Comparison of ENCODE assay signal across 29 mouse cellular contexts in the genomic region with DNA sequence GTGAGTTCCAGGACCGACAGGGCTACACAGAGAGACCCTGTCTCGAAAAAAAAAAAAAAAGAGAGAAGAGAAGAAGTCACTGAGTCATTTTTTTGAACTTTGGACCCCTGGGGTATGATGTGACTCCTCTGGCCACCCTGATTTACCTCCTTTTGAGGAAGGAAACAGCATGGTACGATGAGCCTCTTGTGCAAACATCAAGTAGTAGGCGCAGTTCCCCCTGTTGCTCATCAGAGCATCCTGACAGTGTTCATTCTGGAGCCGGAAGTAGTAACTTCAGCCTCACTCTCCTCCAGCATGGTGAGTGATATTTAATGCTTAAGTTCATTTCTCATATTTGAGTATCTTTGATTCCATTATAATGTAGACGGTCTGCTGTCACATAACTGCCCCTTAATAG.
DNase-seq lines count a peak whose midpoint lies in the region; ATAC-seq and TF ChIP-seq lines count a peak whose summit lies in the region.
"Had no signal": no experiment of that assay in that cellular context is flagged by ENCODE, and none has a peak within 500 bp of the region (broad histone marks: within the 10 kb centered on the region; RNA-seq: fewer than 3 reads in every experiment).

No protein-coding gene starts in this region.

- peaks cover 13% of the 10 kb centered on the region for H3K4me1 ChIP-seq in hindbrain, postnatal 0 days (ENCODE audit: insufficient read depth, low read length)
- peaks cover 26% of the 10 kb centered on the region for H3K4me1 ChIP-seq in hindbrain, embryonic 10.5 days (replicated peaks)

- 90% methylated on average over 6 of the region's 6 CpGs for WGBS in hindbrain, postnatal 0 days
- WGBS in hindbrain, embryonic 10.5 days: 86% methylated on average over 6 of the region's 6 CpGs

- H3K4me3 ChIP-seq in hindbrain, postnatal 0 days (ENCODE audit: low read length): no peak overlapping the region
- H3K4me3 ChIP-seq in hindbrain, embryonic 10.5 days: no peak overlapping the region
- H3K4me3 ChIP-seq: liver, embryonic 12.5 days; midbrain, embryonic 12.5 days; neural tube, embryonic 15.5 days had no signal

- 0 out of 2 replicates have a peak, but pooled peaks have one; percentile 2 for TF ChIP-seq CTCF in hindbrain, postnatal 0 days (IDR thresholded peaks at IDR 0.05; ENCODE audit: low read depth)

- no peak overlapping the region for H3K4me2 ChIP-seq in hindbrain, postnatal 0 days (ENCODE audit: low read depth, low read length)
- H3K4me2 ChIP-seq: heart, embryonic 11.5 days; hindbrain, embryonic 14.5 days; liver, embryonic 12.5 days; lung, embryonic 14.5 days; midbrain, embryonic 12.5 days; neural tube, embryonic 15.5 days had no signal

- no peaks in the 10 kb centered on the region for H3K27me3 ChIP-seq in hindbrain, postnatal 0 days (ENCODE audit: insufficient read depth, low read length)
- H3K27me3 ChIP-seq in hindbrain, embryonic 10.5 days (ENCODE audit: insufficient read depth, poor library complexity, severe bottlenecking): no peaks in the 10 kb centered on the region
- H3K27me3 ChIP-seq: liver, embryonic 12.5 days; midbrain, embryonic 12.5 days; neural tube, embryonic 15.5 days had no signal

- no peak overlapping the region for H3K27ac ChIP-seq in hindbrain, postnatal 0 days
- no peak overlapping the region for H3K27ac ChIP-seq in hindbrain, embryonic 10.5 days
- H3K27ac ChIP-seq: hindbrain, embryonic 14.5 days; kidney, postnatal 0 days; liver, embryonic 12.5 days; midbrain, embryonic 12.5 days; neural tube, embryonic 15.5 days had no signal

- H3K9me3 ChIP-seq in hindbrain, postnatal 0 days (ENCODE audit: low read length): no peaks in the 10 kb centered on the region
- no peaks in the 10 kb centered on the region for H3K9me3 ChIP-seq in hindbrain, embryonic 10.5 days
- H3K9me3 ChIP-seq: liver, embryonic 12.5 days; midbrain, embryonic 12.5 days; neural tube, embryonic 15.5 days had no signal

- ATAC-seq in hindbrain, postnatal 0 days: no peak
- ATAC-seq in granulocyte monocyte progenitor cell, adult 5-6 weeks (replicated peaks; ENCODE audit: poor library complexity, severe bottlenecking): peak; percentile 75
- peak; percentile 68 for ATAC-seq in monocyte, adult 5-6 weeks (replicated peaks; ENCODE audit: insufficient number of reproducible peaks, low FRiP score, low TSS enrichment, poor library complexity, severe bottlenecking)
- ATAC-seq: CD4-positive, CD25-positive, alpha-beta regulatory T cell, adult 4 months; forebrain, embryonic 14.5 days; inflammation-experienced regulatory T-cells, adult 6 months; liver, embryonic 12.5 days had no signal

- no peaks in the 10 kb centered on the region for H3K36me3 ChIP-seq in hindbrain, postnatal 0 days (ENCODE audit: insufficient read depth, low read length)
- H3K36me3 ChIP-seq in hindbrain, embryonic 10.5 days: 0 out of 2 replicates have a peak, but pooled peaks cover 6% of the 10 kb centered on the region
- H3K36me3 ChIP-seq: liver, embryonic 12.5 days; midbrain, embryonic 12.5 days; neural tube, embryonic 15.5 days had no signal

- H3K9ac ChIP-seq in hindbrain, postnatal 0 days (replicated peaks; ENCODE audit: low read length): no peak overlapping the region
- H3K9ac ChIP-seq: hindbrain, embryonic 14.5 days; liver, embryonic 12.5 days; lung, embryonic 14.5 days; midbrain, embryonic 12.5 days; neural tube, embryonic 15.5 days had no signal

- no peak for DNase-seq in hindbrain, postnatal 0 days (ENCODE audit: low spot score)
- no peak for DNase-seq in hindbrain, embryonic 10.5 days (ENCODE audit: low spot score)
- peak; percentile 77 for DNase-seq in 416B (ENCODE audit: low read depth)
- DNase-seq in kidney, adult 11 months: no peak
- DNase-seq in cerebellum, postnatal 25 days: no peak
- DNase-seq: adrenal gland, postnatal 25 days; cerebellum, adult 18-20 months; cerebellum, postnatal 14 days; gastrocnemius, postnatal 14 days; heart, adult 18-20 months; heart, postnatal 4 days; kidney, adult 8-10 months; layer of hippocampus, postnatal 36 days; left cerebral cortex, postnatal 4 days; lung, embryonic 14.5 days; right cerebral cortex, postnatal 25 days; spleen, adult 18-20 months; thymus, postnatal 4 days had no signal
